Mouse (Mus musculus) layer of hippocampus, postnatal 25 days (tissue): ENCODE data around the gene Snx27. TPM values are rescaled to one million over a fixed set of nuclear protein-coding genes. Genes with fewer than 3 reads are reported as not detected.

Experiments used
- DNase-seq, 2 experiments: peaks; one replicate each; pipeline ENCODE4 v3.0.0; 2022; ENCODE audit warnings: mixed read lengths in 2 of 2, low spot score in 1 of 2; ENCODE audit errors: extremely low spot score in 1 of 2
- total RNA-seq, 2 experiments: library from RNA; stranded (reverse); gene quantifications; 2 replicates each; pipeline ENCODE4 v1.2.3; 2021

Gene Snx27
- 100 to 1,000 TPM in 1 of 2 experiments, 10 to 100 TPM in 1; 96.6 to 103 TPM for total RNA-seq

DNA sequence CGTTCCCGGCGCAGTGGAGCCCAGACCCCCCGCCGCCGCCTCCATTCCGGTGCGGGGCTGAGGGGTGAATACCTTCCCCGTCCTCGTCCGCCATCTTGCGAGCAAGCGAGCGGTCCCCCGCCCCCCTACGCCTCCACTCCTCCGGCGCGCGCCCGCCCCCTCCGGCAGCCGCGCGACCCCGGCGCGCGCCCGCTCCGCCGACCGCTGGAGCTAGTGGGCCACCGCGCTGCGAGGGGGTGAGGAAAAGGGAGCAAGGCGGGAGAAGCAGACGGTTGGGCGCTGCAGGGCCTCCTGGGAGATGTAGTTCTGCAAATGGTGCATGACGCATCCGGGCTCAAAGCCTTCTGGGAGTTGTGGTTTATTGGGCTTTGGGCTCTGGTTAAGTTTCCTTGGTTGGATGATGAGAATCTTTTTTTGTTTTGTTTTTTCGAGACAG lies at the start of gene Snx27:
Snx27 (minus strand) TSS at position 261 of the 436 bp plus-strand sequence.
- peak; percentile 75 to 89 for DNase-seq

DNA sequence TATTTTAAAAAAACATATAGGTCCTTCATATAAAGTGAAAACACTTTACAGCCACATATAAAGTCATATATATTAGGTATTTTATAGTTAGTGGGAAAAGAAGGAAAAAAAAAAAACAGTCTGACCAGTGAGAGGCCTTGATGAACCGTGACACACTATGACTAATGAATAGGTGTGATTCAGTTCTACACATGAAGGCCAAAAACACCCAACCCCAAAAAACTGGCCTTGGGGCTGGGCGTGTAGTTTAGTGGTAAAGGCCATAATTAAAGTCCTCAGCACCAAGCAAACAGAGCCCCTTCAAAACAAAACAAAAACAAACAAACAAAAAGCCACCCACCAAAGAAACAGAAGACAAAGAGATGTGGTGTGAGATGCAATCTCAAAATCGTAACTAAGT lies 47.4 kb upstream of the Snx27 start:
- DNase-seq = no peak

DNA sequence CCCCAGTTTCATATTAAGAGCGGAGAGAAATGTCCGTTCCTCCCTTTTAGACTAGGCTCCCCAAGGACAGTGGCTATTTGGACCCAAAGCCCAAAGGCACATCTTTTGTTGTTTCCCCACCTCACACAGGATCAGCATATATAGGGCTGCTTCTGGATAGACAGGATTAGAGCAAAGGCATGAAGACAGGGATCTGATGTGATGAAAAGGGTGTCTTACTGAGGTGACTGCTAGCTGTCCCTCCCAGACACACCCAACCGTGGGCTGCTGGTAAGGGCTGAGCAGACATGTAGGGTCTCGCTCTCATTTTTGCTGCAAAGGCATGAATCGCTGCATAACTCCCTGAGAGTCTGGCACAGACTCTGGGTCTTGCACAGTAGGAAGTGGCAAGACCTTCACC lies 46.2 kb upstream of the Snx27 start:
- DNase-seq = no peak

DNA sequence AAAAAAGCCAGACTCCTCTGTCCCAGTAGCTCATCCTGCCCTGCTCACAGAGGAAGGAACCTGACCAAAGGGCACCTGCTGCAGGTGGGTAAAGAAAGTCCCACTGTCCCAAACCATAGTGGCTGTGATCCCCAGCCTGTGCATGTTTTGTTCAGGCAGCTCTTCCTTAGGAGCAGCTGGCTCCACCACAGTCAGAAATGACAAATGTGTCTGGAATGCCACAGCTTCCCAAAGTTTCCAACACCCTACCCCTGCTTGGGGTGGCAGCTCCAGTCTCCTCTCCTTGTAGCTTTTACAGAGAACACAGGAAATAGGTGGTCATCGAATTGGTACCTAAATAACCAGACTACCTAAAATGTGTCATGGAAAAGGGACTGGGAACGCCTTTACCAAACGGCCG lies 41.8 kb upstream of the Snx27 start:
- no peak for DNase-seq

DNA sequence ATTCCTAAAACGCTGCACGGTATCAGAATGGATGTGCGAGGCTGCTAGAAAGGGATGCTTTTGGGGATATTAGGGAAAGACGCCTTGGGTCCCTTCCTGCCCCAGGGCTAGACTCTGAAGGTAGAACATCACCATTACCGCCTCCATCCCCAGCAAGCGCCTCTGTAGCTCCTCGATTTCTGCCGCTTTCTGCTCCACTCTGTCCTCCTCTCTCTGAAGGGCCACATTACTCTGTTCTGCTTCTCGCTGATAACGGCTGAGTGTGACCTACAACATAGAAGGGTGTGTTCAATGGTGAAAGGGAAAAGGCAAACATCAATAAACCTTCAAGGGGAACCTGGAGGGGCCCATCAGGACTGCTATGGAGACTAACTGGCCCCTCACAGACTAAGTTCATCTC lies 40.0 kb upstream of the Snx27 start:
- DNase-seq = no peak

DNA sequence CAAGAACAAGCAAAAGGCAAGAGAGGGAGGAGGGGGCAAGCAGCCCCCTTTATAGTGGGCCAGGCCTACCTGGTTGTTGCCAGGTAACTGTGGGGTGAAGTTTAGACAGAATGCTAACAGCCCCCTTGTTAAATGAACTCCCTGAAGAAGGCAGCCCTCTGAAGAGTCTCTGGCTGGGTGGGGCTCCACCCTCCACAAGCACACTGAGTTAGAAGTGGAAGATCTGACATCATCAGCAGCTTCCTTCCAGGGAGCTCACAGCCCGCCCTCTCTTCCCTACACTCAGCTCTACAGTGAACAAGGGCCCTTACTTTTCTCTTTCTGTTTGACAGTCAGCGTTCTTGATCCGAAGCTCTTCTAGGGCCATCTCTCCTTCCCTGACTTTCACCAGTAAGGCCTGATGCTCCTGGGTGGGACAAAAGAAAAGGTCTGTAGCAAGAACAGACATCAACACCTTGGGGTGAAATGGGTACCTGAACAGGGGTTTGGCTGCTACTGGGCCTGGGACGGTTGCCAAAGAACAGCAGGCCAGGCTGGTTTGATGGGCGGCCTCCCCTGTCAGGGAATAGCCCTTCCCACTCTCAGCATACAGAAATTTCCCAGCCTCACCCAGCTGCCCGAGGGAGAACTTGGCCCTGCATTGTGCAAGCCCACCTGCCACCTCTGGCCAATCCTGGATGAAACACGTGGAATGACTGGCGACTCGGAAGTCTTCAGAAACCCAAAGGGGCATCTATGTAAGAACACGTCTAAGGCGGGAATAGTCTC lies 39.4 kb upstream of the Snx27 start:
- DNase-seq = no peak

DNA sequence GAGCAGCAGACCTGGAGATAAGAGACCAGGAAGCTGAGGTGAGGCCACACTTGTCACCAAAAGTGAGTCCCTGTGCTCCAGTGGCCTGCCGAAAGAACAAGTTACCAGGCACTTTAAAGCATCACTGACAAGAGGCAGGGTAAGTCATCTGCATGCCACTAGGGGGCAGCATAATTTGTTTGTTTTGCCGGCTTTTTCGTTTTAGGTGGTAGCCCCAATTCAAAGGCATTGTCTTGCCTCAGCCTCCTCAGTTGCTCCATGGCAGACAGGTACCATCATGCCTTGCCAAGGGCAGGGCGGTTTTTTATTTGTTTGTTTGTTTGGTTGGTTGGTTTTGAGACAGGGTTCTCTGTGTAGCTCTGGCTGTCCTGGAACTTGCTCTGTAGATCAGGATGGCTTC lies 34.2 kb upstream of the Snx27 start:
- peak in 1 of 2 experiments; percentile 45 for DNase-seq

DNA sequence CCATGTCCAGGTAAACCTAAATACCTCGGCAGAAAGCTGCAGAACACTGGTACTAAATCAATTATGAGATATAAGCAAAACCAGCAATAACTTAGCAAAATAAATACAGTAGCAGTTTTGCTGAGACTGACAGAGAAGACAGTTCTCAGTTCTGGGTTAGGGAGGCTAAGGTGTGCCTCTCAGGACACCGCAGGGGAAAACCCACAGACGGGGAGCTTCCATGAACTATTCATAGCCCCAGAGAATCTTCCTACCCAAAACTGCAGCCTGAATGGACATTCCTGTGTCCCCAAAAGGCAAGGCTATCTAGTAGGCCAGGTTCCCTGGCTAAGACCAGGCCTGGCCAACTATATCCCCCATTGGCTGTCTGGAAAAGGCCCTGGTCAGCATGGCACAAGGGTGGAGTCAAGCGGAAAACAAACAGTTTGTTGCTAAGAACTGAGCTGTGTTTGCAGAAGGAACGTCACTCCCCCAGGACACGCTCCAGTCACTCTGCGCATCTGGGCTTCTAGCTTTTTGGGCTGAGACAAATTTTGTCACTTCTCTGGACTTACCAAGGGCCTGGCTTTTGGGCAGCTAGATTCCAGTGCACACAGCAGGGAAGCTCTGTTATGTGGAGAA lies 30.9 kb upstream of the Snx27 start:
- no peak for DNase-seq

DNA sequence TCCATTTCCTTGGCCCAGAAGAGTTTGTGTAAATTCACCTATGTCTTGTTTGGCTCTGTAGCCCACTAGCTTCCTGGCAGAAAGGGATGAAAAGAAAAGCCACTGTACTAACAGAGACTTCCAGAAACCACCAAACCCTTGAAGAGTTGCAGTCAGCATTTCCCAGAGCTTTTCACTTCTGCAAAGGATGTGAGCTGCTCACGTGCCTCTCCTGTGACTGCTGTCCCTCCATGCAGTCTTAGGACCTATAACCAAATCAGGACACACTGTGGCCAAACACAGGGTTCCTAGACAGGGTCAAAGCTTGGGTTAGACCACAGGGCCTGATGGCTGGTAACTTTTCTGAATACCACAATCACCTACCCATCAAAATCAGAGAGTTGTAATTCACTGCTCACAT lies 29.8 kb upstream of the Snx27 start:
- DNase-seq = no peak

DNA sequence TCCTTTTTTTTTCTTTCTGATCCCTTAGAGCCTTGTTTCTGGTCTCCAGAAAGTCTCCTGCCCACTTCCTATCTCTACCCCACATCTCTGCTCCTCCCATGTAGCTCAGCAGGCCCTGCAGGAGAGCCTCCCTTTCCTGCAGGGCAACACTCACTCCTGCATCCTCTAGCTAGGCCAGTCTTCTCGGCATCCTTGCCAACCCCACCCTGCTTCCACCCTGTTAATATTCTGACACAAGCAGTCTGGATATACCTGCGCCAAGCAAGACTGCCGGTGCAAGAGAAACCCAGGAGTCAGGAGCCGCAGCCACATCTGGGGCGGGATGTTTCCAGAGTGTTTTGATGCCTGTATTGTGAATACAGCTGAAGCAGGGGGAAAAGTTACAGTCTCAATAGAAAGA lies 29.3 kb upstream of the Snx27 start:
- no peak for DNase-seq

DNA sequence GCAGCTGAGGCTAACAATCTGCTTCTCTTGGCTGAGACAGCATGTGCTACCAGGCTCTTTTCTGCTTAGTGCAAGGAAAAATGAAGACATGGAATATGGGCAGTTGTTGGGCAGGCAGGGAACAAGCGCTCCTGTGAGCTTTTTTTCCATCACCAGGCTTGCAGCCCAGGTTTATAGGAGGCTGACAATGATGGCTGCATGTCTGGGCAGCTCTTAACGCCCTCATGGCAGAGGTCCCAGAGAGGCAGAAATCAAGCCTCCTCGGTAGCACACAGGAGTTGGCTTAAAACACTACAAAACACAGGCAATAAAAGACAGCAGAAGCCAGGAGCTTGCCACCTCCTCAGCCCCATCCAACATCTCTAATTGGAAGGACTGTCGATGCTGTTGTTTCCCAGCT lies 28.8 kb upstream of the Snx27 start:
- no peak for DNase-seq

DNA sequence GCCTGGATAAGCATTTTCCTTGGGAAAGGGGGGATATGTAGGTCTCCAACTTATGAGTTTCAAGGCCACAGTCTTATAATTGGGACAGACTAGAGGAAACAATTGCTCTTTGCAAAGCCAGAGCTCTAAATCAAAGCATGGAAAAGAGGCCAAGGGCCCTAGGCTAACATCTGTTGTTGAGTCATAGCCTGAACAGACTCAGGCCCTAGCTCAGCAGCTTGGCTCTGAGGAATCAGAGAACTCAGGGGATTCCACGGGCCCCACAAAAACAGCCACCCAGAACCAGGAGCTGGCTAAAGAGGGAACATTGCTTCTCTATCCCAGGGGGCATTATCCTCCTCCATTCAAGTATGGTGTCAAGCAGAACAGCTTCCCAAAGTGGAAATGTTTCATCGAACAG lies 28.1 kb upstream of the Snx27 start:
- no peak for DNase-seq

DNA sequence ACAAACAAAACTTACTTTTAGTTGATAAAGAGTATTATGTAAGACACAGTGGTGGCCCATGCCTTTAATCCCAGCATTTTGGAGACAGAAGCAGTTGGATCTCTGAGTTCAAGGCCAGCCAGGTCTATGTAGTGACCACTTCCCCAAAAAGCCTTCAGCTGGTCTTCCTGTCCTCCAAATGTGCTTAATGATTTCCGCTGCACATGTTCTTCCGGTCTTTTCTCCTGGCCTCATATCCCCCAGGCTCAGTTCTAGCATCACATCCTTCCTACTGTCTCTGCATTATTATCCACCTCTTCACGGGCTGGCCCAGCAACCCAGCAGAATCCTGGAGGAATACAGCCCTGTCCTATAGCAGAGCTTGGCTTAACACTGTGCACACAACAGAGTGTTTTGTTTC lies 27.1 kb upstream of the Snx27 start:
- DNase-seq = no peak

DNA sequence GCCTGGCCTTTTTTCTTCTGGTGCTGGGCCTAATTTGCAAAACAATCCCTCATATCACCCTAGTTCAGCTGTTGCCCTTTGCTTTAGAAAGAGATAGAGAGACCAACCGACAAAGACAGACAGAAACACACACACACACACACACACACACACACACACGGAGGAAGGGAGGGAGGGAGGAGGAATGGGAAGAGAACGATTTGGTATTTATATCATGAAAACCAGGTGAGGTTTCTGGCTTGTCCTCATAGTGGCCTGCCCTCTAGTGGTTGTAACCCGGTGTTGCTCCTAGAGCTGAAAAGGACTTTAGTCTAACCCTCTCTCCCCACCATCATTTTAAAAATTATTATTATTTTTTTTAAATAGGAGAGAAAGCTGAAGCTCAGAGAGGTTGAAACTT lies 19.4 kb upstream of the Snx27 start:
- DNase-seq = peak in 1 of 2 experiments; percentile 62

DNA sequence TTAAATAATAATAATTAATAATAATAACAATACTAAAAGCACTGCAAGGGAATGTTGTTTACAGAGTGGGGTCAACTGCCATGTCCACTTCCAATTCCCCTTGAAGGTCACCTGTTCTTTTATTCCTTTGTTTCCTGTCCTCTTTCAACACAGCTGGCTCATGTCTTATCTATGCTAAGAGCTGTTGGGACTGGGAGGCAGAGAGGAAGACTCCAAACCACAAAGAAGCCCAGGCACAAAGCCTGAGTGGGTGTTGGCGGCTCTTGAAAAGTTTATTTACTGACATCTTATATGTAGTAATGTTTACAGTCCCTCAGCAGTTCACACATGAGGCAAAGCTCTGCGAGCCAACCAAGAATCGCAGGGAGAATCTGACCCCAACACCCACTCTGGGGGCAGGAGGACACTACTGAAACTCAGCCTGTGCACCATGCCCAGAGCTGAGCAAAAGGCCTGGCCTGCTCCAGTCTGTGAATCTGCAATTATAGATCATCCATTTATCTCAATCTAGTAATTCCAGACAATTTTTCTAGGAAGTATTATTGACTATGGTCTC lies 14.8 kb upstream of the Snx27 start:
- DNase-seq = no peak

DNA sequence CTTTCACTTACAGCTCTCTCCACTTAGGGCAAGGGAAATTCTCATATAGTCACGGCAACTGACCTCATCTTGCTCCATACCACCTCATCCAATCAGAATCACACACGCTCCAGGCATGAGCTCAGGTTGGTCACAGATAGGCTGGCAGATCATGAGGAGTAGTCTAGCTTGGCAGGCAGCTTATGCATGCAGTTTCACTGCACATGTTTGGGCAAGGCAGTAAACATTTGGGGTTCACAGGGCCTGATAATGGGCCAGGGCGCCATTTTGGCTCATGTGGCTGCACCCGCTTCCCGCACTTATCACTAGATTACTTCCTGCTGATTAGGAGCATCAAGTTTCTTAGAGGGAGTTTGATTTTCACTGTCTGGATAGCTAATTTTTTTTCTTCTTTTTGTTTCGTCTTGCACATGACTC lies 13.4 kb upstream of the Snx27 start:
- DNase-seq = no peak

DNA sequence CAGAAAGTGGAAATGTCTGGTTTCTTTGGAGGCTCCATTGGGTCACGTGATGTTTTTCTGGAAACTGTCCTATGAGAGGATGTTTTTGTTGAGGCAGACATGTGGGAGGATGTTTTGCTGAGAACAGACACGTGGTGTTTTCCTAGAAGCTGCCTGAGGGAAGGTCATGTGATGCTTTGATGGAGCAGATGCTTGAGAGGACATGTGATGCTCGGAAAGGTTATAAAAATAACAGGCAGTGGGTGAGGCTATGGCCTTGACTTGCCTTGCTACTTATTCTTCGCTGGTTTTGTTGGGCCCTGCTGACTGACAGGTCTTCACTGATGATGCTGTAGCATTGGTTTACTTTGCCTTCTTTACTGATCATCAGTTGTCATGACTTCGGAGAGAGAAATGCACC lies 8.6 kb upstream of the Snx27 start:
- DNase-seq = no peak

DNA sequence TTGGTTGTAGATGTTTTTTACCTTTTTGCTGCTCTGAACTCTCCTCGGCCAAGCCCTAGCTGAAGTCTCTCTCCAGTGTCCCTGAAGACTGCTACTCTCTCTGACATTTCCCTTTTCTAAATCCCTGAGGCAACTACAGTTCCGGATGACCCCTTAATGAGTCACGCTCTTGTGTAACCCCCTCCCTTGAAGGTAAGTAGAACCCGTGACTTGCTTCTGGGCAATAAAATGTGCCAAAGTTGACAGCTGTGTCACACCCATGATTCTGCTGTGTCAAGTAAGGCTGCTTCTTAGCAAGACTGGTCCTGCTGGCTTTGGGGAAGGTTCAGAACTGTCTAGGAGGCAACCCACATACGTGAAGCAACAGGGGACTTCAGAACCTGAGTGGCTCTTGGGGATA lies 5.4 kb upstream of the Snx27 start:
- DNase-seq = no peak

DNA sequence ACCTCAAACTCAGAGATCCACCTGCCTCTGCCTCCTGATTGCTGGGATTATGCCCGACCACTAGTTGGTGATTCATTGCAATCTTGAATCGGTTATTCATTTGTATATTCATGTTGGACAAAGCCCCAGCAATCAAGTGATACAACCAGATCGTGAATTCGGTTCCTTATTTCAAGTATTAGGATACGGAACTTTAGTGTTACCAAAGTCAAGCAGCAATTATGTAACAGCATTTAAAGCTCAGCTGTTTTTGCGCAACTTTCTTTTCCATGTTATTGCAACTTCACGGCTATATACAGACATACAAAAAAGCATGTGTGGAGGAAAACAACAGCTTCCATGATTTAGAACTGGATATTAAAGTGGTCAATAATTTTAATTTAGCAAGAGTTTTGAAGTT lies 428 bp upstream of the Snx27 start:
- no peak for DNase-seq

DNA sequence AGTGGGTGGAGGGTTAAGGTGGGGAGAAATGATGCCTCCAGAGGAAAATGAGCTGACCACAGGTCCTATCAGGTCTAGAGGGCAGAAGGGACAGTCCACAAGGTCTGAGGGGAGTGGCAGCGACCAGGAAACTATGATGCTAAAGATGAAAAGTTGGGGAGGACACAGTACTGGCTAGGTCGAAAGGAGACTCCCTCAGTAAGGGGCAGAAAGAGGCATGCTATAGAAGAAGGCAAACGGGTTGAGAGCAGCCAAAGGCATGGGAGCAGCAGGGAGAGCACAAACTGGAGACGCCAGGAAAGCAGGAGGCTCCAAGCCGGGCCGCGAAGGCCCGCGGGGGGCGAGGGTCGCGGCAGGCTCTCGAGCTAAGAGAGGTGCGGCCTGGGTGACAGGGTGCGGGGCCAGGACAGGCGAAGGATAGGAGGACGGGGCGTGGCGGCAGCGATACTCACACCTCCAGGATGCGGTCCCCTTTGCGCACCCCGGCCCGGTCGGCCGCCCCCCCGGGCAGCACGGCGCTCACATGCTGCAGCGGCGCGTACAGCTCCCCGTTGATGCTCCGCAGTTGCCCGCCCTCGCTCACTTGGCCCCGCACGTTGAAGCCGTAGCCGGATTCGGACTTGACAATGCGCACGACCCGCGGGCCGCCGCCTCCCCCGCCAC lies 592 bp downstream of the Snx27 start:
- no peak for DNase-seq

DNA sequence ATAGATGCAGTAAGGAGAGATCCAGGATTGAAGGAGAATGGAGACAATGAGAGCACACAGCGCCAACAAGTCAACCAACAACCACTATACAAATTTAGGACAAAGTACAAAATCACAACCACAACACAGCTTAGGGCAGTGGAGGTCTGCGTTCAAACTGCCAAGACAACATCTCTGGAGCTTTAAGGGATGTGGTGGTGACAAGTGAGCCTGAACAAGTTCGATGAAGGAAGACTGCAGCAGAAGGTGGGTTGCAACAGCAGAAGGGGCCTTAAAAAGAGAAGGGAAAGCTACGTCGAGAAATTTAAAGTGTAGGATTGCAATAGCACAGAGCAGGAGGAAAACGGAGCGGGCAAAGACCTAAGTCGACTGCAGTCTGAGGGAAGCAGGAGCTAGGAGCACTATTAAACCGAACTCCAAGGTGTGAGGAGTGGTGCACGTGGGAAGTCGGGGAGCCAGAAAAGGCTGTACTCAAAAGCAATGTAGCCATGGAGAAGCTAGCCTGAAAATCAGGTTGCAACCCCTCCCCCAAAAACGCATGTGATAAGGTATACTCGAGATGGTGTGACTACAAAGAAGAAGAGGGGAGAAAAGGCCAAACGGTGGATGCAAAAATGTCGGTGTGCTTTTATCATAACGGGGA lies 1.3 kb downstream of the Snx27 start:
- peak; percentile 11 to 12 for DNase-seq
